Mouse (Mus musculus) kidney, adult 18-20 months (tissue): Measurements from ENCODE around the gene Cd24a.

Experiments used
- DNase-seq: peaks from one replicate; pipeline ENCODE4 v3.0.0; 2021

The Cd24a gene

GRCm38 (mm10) chr10:43629857-43630256, 51.8 kb downstream of the Cd24a start:
- DNase-seq = no peak

- no peak for DNase-seq
Measured at GRCm38 (mm10) chr10:43630634-43631033, 52.5 kb downstream of the Cd24a start.

GRCm38 (mm10) chr10:43631049-43631448, 53.0 kb downstream of the Cd24a start:
- DNase-seq = no peak

- DNase-seq = no peak
Measured at GRCm38 (mm10) chr10:43631639-43632354, 53.7 kb downstream of the Cd24a start.

- no peak for DNase-seq
Measured at GRCm38 (mm10) chr10:43633117-43633516, 55.0 kb downstream of the Cd24a start.
